Mouse (Mus musculus) heart, postnatal 25 days (tissue): Measurements from ENCODE around the gene Rasl10a. TPM values are rescaled to one million over a fixed set of nuclear protein-coding genes. Genes with fewer than 3 reads are reported as not detected.

Source experiments
- DNase-seq: peaks from one replicate; pipeline ENCODE4 v3.0.0; 2022; ENCODE audit warnings: low spot score
- intact Hi-C: fragments of 180-260 bp; cut with DNase I; formaldehyde crosslinking; loops from one replicate; pipeline ENCODE4 v1.15.1; 2025
- total RNA-seq, 2 experiments: library from RNA; stranded (reverse); gene quantifications; 2 replicates each; pipeline ENCODE4 v1.2.3; 2021

Gene Rasl10a
- 1 to 10 TPM; 2.4 to 5.3 TPM for total RNA-seq

- intact Hi-C loops: no loop called here
- no peak for DNase-seq
Observed at GRCm38 (mm10) chr11:5057856-5058641, at the start of gene Rasl10a. Gene Rasl10a (plus strand): TSS chr11:5058128.

DNA sequence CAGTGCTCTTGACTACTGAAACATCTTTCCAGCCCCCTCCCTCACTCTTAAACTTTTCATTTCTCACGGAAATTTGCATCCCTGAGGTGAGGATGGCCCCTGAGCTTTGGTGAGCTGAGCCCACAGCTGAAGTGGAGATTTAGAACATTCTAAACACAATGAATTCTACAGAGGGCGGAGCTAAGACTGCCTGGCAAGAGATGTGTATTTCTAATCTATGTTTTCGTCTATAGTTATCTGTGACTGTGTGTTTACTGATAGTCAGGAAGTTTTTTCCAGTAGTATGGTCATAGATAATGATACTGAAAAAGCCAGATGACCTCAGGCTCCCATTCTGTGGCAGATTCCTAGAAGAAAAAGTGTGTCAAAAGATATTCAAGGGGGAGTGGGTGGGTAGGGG, 49.1 kb upstream of the Rasl10a start:
- intact Hi-C loops: no loop called here
- DNase-seq: no peak

DNA sequence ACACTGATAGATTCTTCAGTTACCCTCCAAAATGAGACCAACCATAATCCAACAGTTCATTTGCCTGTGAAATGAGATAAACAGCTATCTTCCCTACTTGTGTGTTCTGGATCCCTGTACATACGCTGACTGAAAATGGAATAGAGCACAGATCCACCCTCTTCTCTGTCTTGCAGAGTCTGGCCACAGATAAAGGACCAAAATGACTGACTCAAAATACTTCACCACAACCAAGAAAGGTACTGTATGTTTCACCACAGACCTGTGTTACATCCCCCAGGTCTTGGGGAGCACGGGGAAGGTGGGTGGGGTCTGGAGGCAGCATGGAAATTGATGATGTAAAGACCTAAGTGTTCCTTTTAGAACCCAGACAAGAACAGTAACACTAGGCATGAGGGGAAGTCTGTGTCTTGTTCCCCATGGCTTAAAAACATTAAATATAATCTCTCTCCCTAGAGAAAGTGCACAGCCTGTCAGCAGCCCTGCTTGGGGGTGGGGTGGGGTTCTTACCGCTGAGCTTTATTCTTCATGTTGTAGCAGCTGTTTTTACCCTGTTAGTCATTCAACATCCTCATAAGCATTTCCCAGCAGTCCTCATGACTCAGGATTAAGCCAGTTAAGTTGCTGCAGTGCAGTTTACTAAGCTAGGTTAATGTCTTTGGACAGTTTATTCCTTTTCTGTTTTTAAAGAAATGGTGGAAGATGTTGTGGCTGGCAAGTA, 48.4 kb upstream of the Rasl10a start:
- intact Hi-C loops: no loop called here
- no peak for DNase-seq

GRCm38 (mm10) chr11:5010205-5010604, 47.7 kb upstream of the Rasl10a start:
- DNase-seq: no peak
- intact Hi-C loops: no loop called here

- DNase-seq: no peak
- intact Hi-C loops: no loop called here
Observed at GRCm38 (mm10) chr11:5011480-5011879, 46.4 kb upstream of the Rasl10a start.

- no peak for DNase-seq
- intact Hi-C loops: no loop called here
Observed at GRCm38 (mm10) chr11:5012213-5012715, 45.7 kb upstream of the Rasl10a start.

DNA sequence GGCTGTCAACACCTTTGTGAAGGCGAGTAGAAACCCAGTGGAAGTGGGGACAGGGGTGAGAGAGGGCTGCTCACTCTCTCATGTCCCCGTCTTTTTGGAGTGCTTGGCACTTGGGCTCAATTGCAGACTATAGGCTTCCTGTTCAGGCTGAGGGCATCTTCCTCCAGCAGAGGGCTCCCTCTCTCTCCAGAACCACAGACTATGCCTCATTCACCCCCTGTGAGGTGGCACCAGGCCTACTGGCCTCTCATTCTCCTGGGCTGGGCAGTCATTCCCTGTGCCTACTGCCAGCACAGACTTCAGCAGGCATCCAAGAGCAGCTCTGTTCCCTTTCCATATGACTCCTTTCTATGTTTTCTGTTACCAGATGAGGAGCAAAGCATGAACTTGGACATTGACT, 42.2 kb upstream of the Rasl10a start:
- DNase-seq: peak; percentile 44
- intact Hi-C loops: loop anchor here (1.0 kb wide), 1 partner anchor 50 kb away; the partner anchor contains the start of gene Gas2l1

DNA sequence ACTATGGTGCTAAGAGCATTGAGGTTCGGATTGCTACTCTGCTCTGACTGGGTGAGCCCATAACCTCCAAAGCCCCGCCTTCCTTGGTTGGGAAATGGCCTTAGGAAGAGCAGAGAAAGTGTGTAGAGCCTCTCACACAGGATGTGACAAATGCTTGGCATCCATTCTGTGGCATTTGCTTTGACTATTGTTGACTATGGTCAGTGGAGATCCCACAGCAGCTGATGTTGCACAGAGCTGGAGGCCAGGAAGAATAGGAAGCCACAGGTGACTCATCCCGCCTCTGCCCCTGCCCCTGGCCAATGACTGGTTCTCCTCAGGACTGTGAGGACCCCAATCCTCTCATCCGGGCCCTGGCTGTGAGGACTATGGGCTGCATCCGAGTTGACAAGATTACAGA, 41.6 kb upstream of the Rasl10a start:
- intact Hi-C loops: no loop called here
- DNase-seq: no peak

DNA sequence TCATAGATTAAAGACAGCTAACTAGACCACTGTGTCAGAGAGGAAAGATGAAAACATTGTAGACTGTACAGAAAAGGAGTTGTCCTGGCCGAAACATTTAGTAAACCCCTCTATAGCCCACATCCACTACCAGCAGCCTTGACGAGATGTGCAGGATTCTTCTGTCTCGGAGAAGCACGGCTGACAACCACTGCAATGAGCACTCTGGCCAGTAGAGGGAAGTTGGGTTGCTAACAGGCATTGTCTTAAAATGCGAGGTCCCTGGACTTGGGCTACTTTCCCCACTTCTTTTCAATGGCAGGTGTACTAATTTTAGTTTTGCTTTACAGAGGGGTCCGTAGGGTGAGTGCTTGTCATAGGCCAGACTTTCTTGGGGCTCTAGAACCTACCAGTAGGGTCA, 40.4 kb upstream of the Rasl10a start:
- intact Hi-C loops: no loop called here
- no peak for DNase-seq

GRCm38 (mm10) chr11:5025108-5025507, 32.8 kb upstream of the Rasl10a start:
- no peak for DNase-seq

DNA sequence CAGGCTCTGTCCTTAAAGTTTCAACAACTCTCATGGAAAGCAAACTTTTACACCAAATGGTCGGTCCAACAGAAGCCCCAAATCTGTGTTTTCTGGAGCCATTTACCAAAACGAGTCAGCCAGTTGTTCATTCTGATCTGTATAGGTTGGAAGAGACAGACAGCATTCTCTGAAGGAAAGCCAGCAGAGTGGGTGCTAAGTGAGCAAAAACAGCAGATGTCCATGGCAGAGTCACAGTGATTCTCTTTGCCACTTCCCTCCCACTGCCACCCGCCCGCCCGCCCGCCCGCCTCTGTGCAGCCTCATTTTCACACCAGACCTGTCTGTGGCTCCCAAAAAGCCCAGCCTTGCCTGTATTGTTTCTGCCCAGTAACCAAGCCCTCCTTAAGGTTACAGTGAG, 29.7 kb upstream of the Rasl10a start:
- intact Hi-C loops: no loop called here
- DNase-seq: no peak

More at GRCm38 (mm10) chr11:5025108-5025507, 32.8 kb upstream of the Rasl10a start:
- intact Hi-C loops: no loop called here

DNA sequence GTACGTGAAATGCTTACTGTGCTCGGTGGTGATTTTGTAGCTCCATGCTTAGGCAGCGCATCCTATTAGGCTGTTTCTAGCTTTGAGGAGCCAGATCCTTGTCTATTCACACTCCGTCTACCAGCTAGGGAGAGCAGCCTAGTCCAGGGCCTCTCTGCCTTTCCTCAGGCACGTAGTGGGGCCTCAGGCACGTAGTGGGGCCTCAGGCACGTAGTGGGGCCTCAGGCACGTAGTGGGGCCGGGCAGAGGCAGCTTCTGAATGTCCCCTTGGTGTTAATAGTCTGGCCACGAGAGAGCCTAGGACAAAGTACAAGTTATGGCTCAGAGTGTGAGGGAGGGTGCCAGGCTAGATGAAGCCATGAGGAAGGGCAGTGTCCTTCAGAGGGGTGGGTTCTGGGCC, 25.2 kb upstream of the Rasl10a start:
- DNase-seq: no peak
- intact Hi-C loops: no loop called here

GRCm38 (mm10) chr11:5033136-5033535, 24.8 kb upstream of the Rasl10a start:
- peak; percentile 34 for DNase-seq
- intact Hi-C loops: no loop called here

GRCm38 (mm10) chr11:5035421-5035820, 22.5 kb upstream of the Rasl10a start:
- intact Hi-C loops: no loop called here
- no peak for DNase-seq

- DNase-seq: no peak
- intact Hi-C loops: no loop called here
Observed at GRCm38 (mm10) chr11:5037146-5037854, 20.6 kb upstream of the Rasl10a start.

DNA sequence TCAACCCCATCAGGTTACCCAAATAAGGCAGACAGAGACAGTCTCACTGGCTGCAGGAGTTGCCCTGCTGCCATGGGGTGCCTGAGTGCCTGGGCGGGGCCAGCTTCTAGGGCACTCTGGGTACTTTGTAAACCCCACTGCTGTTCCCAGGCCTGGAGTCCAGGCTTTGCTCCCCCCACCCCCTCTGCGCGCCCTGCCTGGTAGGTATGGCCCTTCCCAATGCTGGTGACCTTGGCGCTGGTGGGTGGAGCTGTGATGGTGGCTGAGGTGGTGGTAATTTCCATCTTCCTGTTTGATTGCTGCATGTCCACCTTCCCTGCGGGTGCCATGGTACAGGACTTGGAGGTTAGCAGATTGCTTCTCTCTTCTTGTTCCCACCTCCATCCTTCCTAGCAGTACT, 17.3 kb upstream of the Rasl10a start:
- no peak for DNase-seq
- intact Hi-C loops: no loop called here

GRCm38 (mm10) chr11:5041144-5041780, 16.7 kb upstream of the Rasl10a start:
- intact Hi-C loops: no loop called here

DNA sequence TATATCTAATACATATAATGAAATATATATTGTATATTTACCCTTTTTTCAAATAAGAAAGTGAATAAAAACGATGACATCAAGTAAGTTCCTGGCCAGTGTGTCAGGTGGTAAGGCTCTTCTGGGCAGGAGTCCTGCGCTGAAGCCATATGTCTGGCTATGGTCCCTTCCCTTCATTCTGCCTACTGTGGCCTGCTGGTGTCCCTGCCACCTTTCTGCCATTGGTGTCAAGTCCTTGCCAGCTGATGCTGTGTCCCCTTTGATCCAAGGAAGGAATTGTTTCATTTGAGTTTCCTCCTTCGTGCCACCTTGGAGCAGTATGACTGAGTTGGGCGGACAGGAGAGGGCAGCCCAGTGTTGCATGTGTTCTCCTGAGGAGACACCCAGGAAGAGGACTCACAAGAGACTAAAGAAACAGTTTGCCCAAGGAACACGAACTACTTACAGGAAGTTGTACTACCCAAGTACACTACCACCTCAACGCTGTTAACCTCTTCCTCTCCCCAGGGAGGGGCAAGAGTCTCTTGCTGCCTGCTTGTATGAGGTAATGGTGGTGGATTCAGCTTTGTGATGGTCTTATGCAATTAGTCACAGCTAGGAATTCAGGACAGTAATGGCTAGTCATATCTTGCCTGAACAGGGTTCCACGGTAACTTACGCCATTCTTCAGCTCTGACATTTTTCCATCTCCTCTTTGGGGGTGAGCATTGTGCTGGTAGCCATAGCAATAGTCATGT, 15.1 kb upstream of the Rasl10a start:
- DNase-seq: no peak

More at GRCm38 (mm10) chr11:5041144-5041780, 16.7 kb upstream of the Rasl10a start:
- no peak for DNase-seq

GRCm38 (mm10) chr11:5046321-5046926, 11.5 kb upstream of the Rasl10a start:
- intact Hi-C loops: no loop called here
- DNase-seq: no peak

More for the DNA sequence above, 15.1 kb upstream of the Rasl10a start:
- intact Hi-C loops: no loop called here
